ENCODE assay signal across 9 mouse cellular contexts in genomic region chr16:18405091-18405854, GRCm38 (mm10). TPM values are rescaled to one million over a fixed set of nuclear protein-coding genes. Genes with fewer than 3 reads are reported as not detected.
DNase-seq lines count a peak whose midpoint lies in the region; ATAC-seq and TF ChIP-seq lines count a peak whose summit lies in the region.
"Had no signal": no experiment of that assay in that cellular context is flagged by ENCODE, and none has a peak within 500 bp of the region (broad histone marks: within the 10 kb centered on the region; RNA-seq: fewer than 3 reads in every experiment).

No protein-coding gene starts in this region.

- H3K9me3 ChIP-seq in hindbrain, embryonic 16.5 days (ENCODE audit: control insufficient read depth, low read length): no peaks in the 10 kb centered on the region
- no peaks in the 10 kb centered on the region for H3K9me3 ChIP-seq in hindbrain, embryonic 14.5 days (ENCODE audit: control insufficient read depth, low read length)
- H3K9me3 ChIP-seq in forebrain, embryonic 11.5 days (ENCODE audit: control insufficient read depth, low read length): no peaks in the 10 kb centered on the region
- no peaks in the 10 kb centered on the region for H3K9me3 ChIP-seq in midbrain, embryonic 13.5 days

- H3K9ac ChIP-seq in hindbrain, embryonic 16.5 days (ENCODE audit: low read depth, low read length): no peak overlapping the region
- no peak overlapping the region for H3K9ac ChIP-seq in hindbrain, embryonic 14.5 days
- no peak overlapping the region for H3K9ac ChIP-seq in forebrain, embryonic 11.5 days (ENCODE audit: low read length)
- H3K9ac ChIP-seq in midbrain, embryonic 13.5 days (replicated peaks): no peak overlapping the region

- H3K4me2 ChIP-seq in hindbrain, embryonic 16.5 days (ENCODE audit: low read length): no peak overlapping the region
- no peak overlapping the region for H3K4me2 ChIP-seq in hindbrain, embryonic 14.5 days (replicated peaks)
- no peak overlapping the region for H3K4me2 ChIP-seq in forebrain, embryonic 11.5 days (ENCODE audit: low read depth, low read length, severe bottlenecking)
- H3K4me2 ChIP-seq in midbrain, embryonic 13.5 days (replicated peaks): no peak overlapping the region

- H3K4me3 ChIP-seq in hindbrain, embryonic 16.5 days (ENCODE audit: low read length): no peak overlapping the region
- no peak overlapping the region for H3K4me3 ChIP-seq in hindbrain, embryonic 14.5 days (replicated peaks; ENCODE audit: low read length)
- H3K4me3 ChIP-seq in cortical plate, adult 2 months (ENCODE audit: insufficient read depth, low read length): no peak overlapping the region
- H3K4me3 ChIP-seq in forebrain, embryonic 11.5 days (ENCODE audit: low read depth, low read length): no peak overlapping the region
- no peak overlapping the region for H3K4me3 ChIP-seq in midbrain, embryonic 13.5 days (replicated peaks)

- peaks cover 46% of the 10 kb centered on the region for H3K36me3 ChIP-seq in hindbrain, embryonic 16.5 days (ENCODE audit: control insufficient read depth, insufficient read depth, low read length)
- H3K36me3 ChIP-seq in hindbrain, embryonic 14.5 days (replicated peaks; ENCODE audit: control insufficient read depth, insufficient read depth): peaks cover 83% of the 10 kb centered on the region
- peaks cover 21% of the 10 kb centered on the region; the same call in 1 of the 2 replicates for H3K36me3 ChIP-seq in forebrain, embryonic 11.5 days (ENCODE audit: control insufficient read depth, insufficient read depth, low read length)
- peaks cover 85% of the 10 kb centered on the region for H3K36me3 ChIP-seq in midbrain, embryonic 13.5 days

- TF ChIP-seq CTCF in cortical plate, adult 2 months (IDR thresholded peaks at IDR 0.05; ENCODE audit: extremely low read depth, insufficient read depth, low read length): no peak

- DNase-seq in hindbrain, embryonic 14.5 days (ENCODE audit: low spot score): no peak
- peak; percentile 49 for DNase-seq in forebrain, embryonic 11.5 days (ENCODE audit: low spot score)
- no peak for DNase-seq in frontal cortex, postnatal 14 days (ENCODE audit: low spot score in 2 of 2)
- DNase-seq in ovary, postnatal 10 days (ENCODE audit: low spot score): no peak
- DNase-seq: adrenal gland, postnatal 10 days; left cerebral cortex, postnatal 4 days had no signal

- no peaks in the 10 kb centered on the region for H3K27me3 ChIP-seq in hindbrain, embryonic 16.5 days (replicated peaks; ENCODE audit: control insufficient read depth, insufficient read depth, low read length)
- no peaks in the 10 kb centered on the region for H3K27me3 ChIP-seq in hindbrain, embryonic 14.5 days (ENCODE audit: control insufficient read depth, insufficient read depth, low read length)
- no peaks in the 10 kb centered on the region for H3K27me3 ChIP-seq in forebrain, embryonic 11.5 days (ENCODE audit: control insufficient read depth, insufficient read depth, low read length)
- H3K27me3 ChIP-seq in midbrain, embryonic 13.5 days: no peaks in the 10 kb centered on the region

- peaks cover 26% of the 10 kb centered on the region for H3K4me1 ChIP-seq in hindbrain, embryonic 16.5 days (ENCODE audit: control insufficient read depth, insufficient read depth, low read depth, low read length)
- peaks cover 16% of the 10 kb centered on the region for H3K4me1 ChIP-seq in hindbrain, embryonic 14.5 days (replicated peaks; ENCODE audit: control insufficient read depth, insufficient read depth, low read length)
- peaks cover 4% of the 10 kb centered on the region for H3K4me1 ChIP-seq in cortical plate, adult 2 months (ENCODE audit: control insufficient read depth, insufficient read depth, low read length)
- H3K4me1 ChIP-seq in forebrain, embryonic 11.5 days (replicated peaks; ENCODE audit: control insufficient read depth, insufficient read depth, low read length): peaks cover 18% of the 10 kb centered on the region
- peaks cover 39% of the 10 kb centered on the region for H3K4me1 ChIP-seq in midbrain, embryonic 13.5 days (replicated peaks)

- WGBS in hindbrain, embryonic 16.5 days: 76% methylated on average over 13 of the region's 13 CpGs
- WGBS in hindbrain, embryonic 14.5 days: 87% methylated on average over 13 of the region's 13 CpGs
- 92% methylated on average over 13 of the region's 13 CpGs for WGBS in forebrain, embryonic 11.5 days
- WGBS in midbrain, embryonic 13.5 days: 88% methylated on average over 13 of the region's 13 CpGs

- 0 out of 2 replicates have a peak overlapping the region, but pooled peaks have one; percentile 64 for H3K27ac ChIP-seq in hindbrain, embryonic 16.5 days (ENCODE audit: low read depth, low read length)
- H3K27ac ChIP-seq in hindbrain, embryonic 14.5 days: no peak overlapping the region
- H3K27ac ChIP-seq in cortical plate, adult 2 months (ENCODE audit: insufficient read depth, low read length): 0 out of 2 replicates have a peak overlapping the region, but pooled peaks have one; percentile 2
- no peak overlapping the region for H3K27ac ChIP-seq in forebrain, embryonic 11.5 days (ENCODE audit: low read depth, low read length)
- H3K27ac ChIP-seq in midbrain, embryonic 13.5 days: peak overlapping the region; percentile 69

- no peak for ATAC-seq in hindbrain, embryonic 16.5 days
- ATAC-seq in hindbrain, embryonic 14.5 days (ENCODE audit: low FRiP score): no peak
- no peak for ATAC-seq in forebrain, embryonic 11.5 days (replicated peaks; ENCODE audit: low FRiP score)
- no peak for ATAC-seq in midbrain, embryonic 13.5 days

- TF ChIP-seq POLR2A in cortical plate, adult 2 months (IDR thresholded peaks at IDR 0.05; ENCODE audit: extremely low read depth, insufficient read depth, low read length): no peak

RNA-seq across cellular contexts. Expression of gene Txnrd2, which starts 20.9 kb away (rescaled TPM):
- polyA plus RNA-seq in hindbrain, embryonic 16.5 days (2015; fragmentation: Nextera tagmentation; extraction: Ambion mirVana): 37.5 and 40.6 TPM in 2 replicates
- 26.0 and 28.2 TPM in 2 replicates for polyA plus RNA-seq in hindbrain, embryonic 14.5 days (2014; fragmentation: Nextera tagmentation; extraction: Ambion mirVana)
- polyA plus RNA-seq in cortical plate, adult 2 months (2012; rRNA removed): 22.4 and 29.5 TPM in 2 replicates
- 24.8 and 26.7 TPM in 2 replicates for polyA plus RNA-seq in forebrain, embryonic 11.5 days (2014; fragmentation: Nextera tagmentation; extraction: Ambion mirVana)
- 25.9 and 28.6 TPM in 2 replicates for polyA plus RNA-seq in midbrain, embryonic 13.5 days (2015; fragmentation: Nextera tagmentation; extraction: Ambion mirVana)

RNA-seq across cellular contexts. Expression of gene Comt, which starts 21.4 kb away (rescaled TPM):
- 119 and 123 TPM in 2 replicates for polyA plus RNA-seq in hindbrain, embryonic 16.5 days (2015; fragmentation: Nextera tagmentation; extraction: Ambion mirVana)
- polyA plus RNA-seq in hindbrain, embryonic 14.5 days (2014; fragmentation: Nextera tagmentation; extraction: Ambion mirVana): 91.6 and 99.4 TPM in 2 replicates
- 150 and 155 TPM in 2 replicates for polyA plus RNA-seq in cortical plate, adult 2 months (2012; rRNA removed)
- polyA plus RNA-seq in forebrain, embryonic 11.5 days (2014; fragmentation: Nextera tagmentation; extraction: Ambion mirVana): 53.6 and 55.2 TPM in 2 replicates
- polyA plus RNA-seq in midbrain, embryonic 13.5 days (2015; fragmentation: Nextera tagmentation; extraction: Ambion mirVana): 75.7 and 78.8 TPM in 2 replicates

RNA-seq across cellular contexts. Expression of gene Arvcf, which starts 57.3 kb away (rescaled TPM):
- 68.3 and 80.3 TPM in 2 replicates for polyA plus RNA-seq in hindbrain, embryonic 16.5 days (2015; fragmentation: Nextera tagmentation; extraction: Ambion mirVana)
- 53.2 and 64.6 TPM in 2 replicates for polyA plus RNA-seq in hindbrain, embryonic 14.5 days (2014; fragmentation: Nextera tagmentation; extraction: Ambion mirVana)
- 30.6 and 35.9 TPM in 2 replicates for polyA plus RNA-seq in cortical plate, adult 2 months (2012; rRNA removed)
- polyA plus RNA-seq in forebrain, embryonic 11.5 days (2014; fragmentation: Nextera tagmentation; extraction: Ambion mirVana): 99.4 and 103 TPM in 2 replicates
- polyA plus RNA-seq in midbrain, embryonic 13.5 days (2015; fragmentation: Nextera tagmentation; extraction: Ambion mirVana): 109 and 111 TPM in 2 replicates

RNA-seq across cellular contexts. Expression of gene Tango2, which starts 57.4 kb away (rescaled TPM):
- 101 and 112 TPM in 2 replicates for polyA plus RNA-seq in hindbrain, embryonic 16.5 days (2015; fragmentation: Nextera tagmentation; extraction: Ambion mirVana)
- 94.5 and 97.9 TPM in 2 replicates for polyA plus RNA-seq in hindbrain, embryonic 14.5 days (2014; fragmentation: Nextera tagmentation; extraction: Ambion mirVana)
- polyA plus RNA-seq in cortical plate, adult 2 months (2012; rRNA removed): 231 and 235 TPM in 2 replicates
- polyA plus RNA-seq in forebrain, embryonic 11.5 days (2014; fragmentation: Nextera tagmentation; extraction: Ambion mirVana): 39.1 and 40.4 TPM in 2 replicates
- 63.1 and 66.5 TPM in 2 replicates for polyA plus RNA-seq in midbrain, embryonic 13.5 days (2015; fragmentation: Nextera tagmentation; extraction: Ambion mirVana)

Comparison
In these comparisons a context has a peak if more than half of its experiments do, and no peak if none do; other contexts are left out.
1. H3K27ac ChIP-seq: peak in hindbrain, embryonic 16.5 days (single experiment), cortical plate, adult 2 months (single experiment) and midbrain, embryonic 13.5 days (single experiment); none in hindbrain, embryonic 14.5 days (single experiment) and forebrain, embryonic 11.5 days (single experiment).